In the genomic region with DNA sequence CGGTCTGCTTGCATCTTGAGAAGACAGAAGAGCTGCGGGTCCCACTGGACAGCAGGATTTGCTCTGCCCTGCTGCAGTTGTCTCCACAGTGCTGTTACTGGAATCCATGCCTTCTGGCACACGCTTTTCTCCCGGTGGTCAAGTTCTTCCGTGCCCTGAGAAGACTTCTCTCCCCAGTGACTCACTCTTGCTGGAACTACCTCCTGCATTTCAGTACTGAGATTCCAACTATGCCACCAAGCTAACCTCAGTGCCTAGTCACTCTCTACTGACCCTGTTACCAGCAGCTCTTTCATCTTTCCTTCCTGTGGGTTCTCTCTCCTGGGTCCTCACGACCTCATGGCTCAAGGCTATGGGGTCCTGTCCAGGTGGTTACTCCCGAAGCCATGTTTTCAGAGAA, we compare ENCODE assay signal across 8 mouse cellular contexts.
"Had no signal": no experiment of that assay in that cellular context is flagged by ENCODE, and none has a peak within 500 bp of the region (broad histone marks: within the 10 kb centered on the region; RNA-seq: fewer than 3 reads in every experiment).

No protein-coding gene starts in this region.

- DNase-seq: kidney, adult 2 months; kidney, postnatal 25 days; liver; liver, postnatal 0 days; lung, embryonic 14.5 days; thymus, adult 2 months; thymus, postnatal 14 days; thymus, postnatal 4 days had no signal
